Mouse (Mus musculus): ENCODE data around the gene Enpp1.

- TF ChIP-seq CTCF (IDR thresholded peaks at IDR 0.05; ENCODE audit: insufficient read depth, low read length) (no peak), POLR2A (IDR thresholded peaks at IDR 0.05; ENCODE audit: borderline replicate concordance, extremely low read depth, low read depth, low read length) (no peak)
These were observed 16.2 kb downstream of the Enpp1 start for GRCm38 (mm10) chr10:24695786-24696185.
